Mouse (Mus musculus) spleen, embryonic (tissue): ENCODE results near the gene Serpinf2.

Experiments used
- CTCF ChIA-PET: fragments of 350-600 bp; sonication (Branson Sonifier 250); formaldehyde crosslinking; loops from one replicate; lab custom pipeline; 2022; lab: Charles Lee

Serpinf2 gene

GRCm38 (mm10) chr11:75460103-75460843 is 20.9 kb upstream of the Serpinf2 start:
- CTCF ChIA-PET, result interaction anchor here (2.1 kb wide), 1 partner anchor 27 kb away, joined by 5 read pairs; the partner anchor contains the start of gene Prpf8

- CTCF ChIA-PET, result interaction anchor here (2.1 kb wide), 1 partner anchor 27 kb away, joined by 5 read pairs; the partner anchor contains the start of gene Prpf8
Measured at GRCm38 (mm10) chr11:75459751-75460102, 20.3 kb upstream of the Serpinf2 start.

- CTCF ChIA-PET, result interaction anchor here (2.1 kb wide), 1 partner anchor 28 kb away, joined by 5 read pairs; the partner anchor contains the start of gene Prpf8
Measured at GRCm38 (mm10) chr11:75459141-75459711, 19.8 kb upstream of the Serpinf2 start.

- CTCF ChIA-PET, result no interaction called here
Measured at GRCm38 (mm10) chr11:75458628-75459041, 19.2 kb upstream of the Serpinf2 start.

GRCm38 (mm10) chr11:75458169-75458568 is 18.8 kb upstream of the Serpinf2 start:
- CTCF ChIA-PET, result no interaction called here

GRCm38 (mm10) chr11:75456440-75456871 is 17.1 kb upstream of the Serpinf2 start:
- CTCF ChIA-PET, result interaction anchor here (0.6 to 0.7 kb wide), 5 partner anchors 18 to 1795 kb away, joined by 3 to 9 read pairs (median 3); no protein-coding TSS in a partner anchor

- CTCF ChIA-PET, result interaction anchor here (0.6 to 0.7 kb wide), 4 partner anchors 25 to 140 kb away, joined by 3 to 6 read pairs (median 4); no protein-coding TSS in a partner anchor
Measured at GRCm38 (mm10) chr11:75455971-75456370, 16.6 kb upstream of the Serpinf2 start.

GRCm38 (mm10) chr11:75455041-75455736 is 15.8 kb upstream of the Serpinf2 start:
- CTCF ChIA-PET, result interaction anchor here (0.7 to 1.5 kb wide), 4 partner anchors 26 to 53 kb away, joined by 3 to 6 read pairs (median 5); no protein-coding TSS in a partner anchor

GRCm38 (mm10) chr11:75453991-75454930 is 14.9 kb upstream of the Serpinf2 start, which contains the start of gene Wdr81:
Wdr81 (minus strand) TSS chr11:75454717.
- CTCF ChIA-PET, result interaction anchor here (1.0 to 1.5 kb wide), 2 partner anchors 31 to 52 kb away, joined by 3 to 5 read pairs; no protein-coding TSS in a partner anchor

- CTCF ChIA-PET, result interaction anchor here (1.0 kb wide), 1 partner anchor 51 kb away, joined by 3 read pairs; no protein-coding TSS in a partner anchor
Measured at GRCm38 (mm10) chr11:75452812-75453557, 13.6 kb upstream of the Serpinf2 start.

- CTCF ChIA-PET, result no interaction called here
Measured at GRCm38 (mm10) chr11:75452081-75452480, 12.7 kb upstream of the Serpinf2 start.

GRCm38 (mm10) chr11:75450936-75451335 is 11.5 kb upstream of the Serpinf2 start:
- CTCF ChIA-PET, result no interaction called here

- CTCF ChIA-PET, result no interaction called here
Measured at GRCm38 (mm10) chr11:75450304-75450908, 11.0 kb upstream of the Serpinf2 start.

- CTCF ChIA-PET, result interaction anchor here (0.5 kb wide), 1 partner anchor 35 kb away, joined by 3 read pairs; no protein-coding TSS in a partner anchor
Measured at GRCm38 (mm10) chr11:75449695-75450094, 10.3 kb upstream of the Serpinf2 start.

- CTCF ChIA-PET, result no interaction called here
Measured at GRCm38 (mm10) chr11:75448575-75448974, 9.2 kb upstream of the Serpinf2 start.

- CTCF ChIA-PET, result no interaction called here
Measured at GRCm38 (mm10) chr11:75443711-75444110, 4.3 kb upstream of the Serpinf2 start.

GRCm38 (mm10) chr11:75441601-75442000 is 2.2 kb upstream of the Serpinf2 start:
- CTCF ChIA-PET, result no interaction called here

- CTCF ChIA-PET, result no interaction called here
Measured at GRCm38 (mm10) chr11:75441034-75441433, 1.6 kb upstream of the Serpinf2 start.

- CTCF ChIA-PET, result no interaction called here
Measured at GRCm38 (mm10) chr11:75439951-75440350, 560 bp upstream of the Serpinf2 start.
